ENCODE assay signal across 8 mouse cellular contexts in genomic region chr1:161224837-161225236, GRCm38 (mm10). TPM values are rescaled to one million over a fixed set of nuclear protein-coding genes. Genes with fewer than 3 reads are reported as not detected.
DNase-seq lines count a peak whose midpoint lies in the region; ATAC-seq and TF ChIP-seq lines count a peak whose summit lies in the region.
"Had no signal": no experiment of that assay in that cellular context is flagged by ENCODE, and none has a peak within 500 bp of the region (broad histone marks: within the 10 kb centered on the region; RNA-seq: fewer than 3 reads in every experiment).

No protein-coding gene starts in this region.

- no peaks in the 10 kb centered on the region for H3K27me3 ChIP-seq in hindbrain, embryonic 15.5 days
- no peaks in the 10 kb centered on the region for H3K27me3 ChIP-seq in hindbrain, embryonic 10.5 days (ENCODE audit: insufficient read depth, poor library complexity, severe bottlenecking)
- H3K27me3 ChIP-seq in CH12.LX (replicated peaks) = no peaks in the 10 kb centered on the region
- H3K27me3 ChIP-seq in midbrain, embryonic 10.5 days (ENCODE audit: low read depth, poor library complexity, severe bottlenecking) = no peaks in the 10 kb centered on the region
- H3K27me3 ChIP-seq: embryonic facial prominence, embryonic 15.5 days had no signal

- in situ Hi-C loops in CH12.LX (cut with MboI; ENCODE audit: low pct_ligation_motif_present, low pct_unique_long_range_greater_than_20kb, low sequenced_read_pairs) = no loop called here

- TF ChIP-seq RAD21 in CH12.LX (IDR thresholded peaks at IDR 0.05; ENCODE audit: low read depth, low read length) = no peak

- ATAC-seq in hindbrain, embryonic 15.5 days (ENCODE audit: low FRiP score, low read depth) = peak; percentile 71

- no peak for TF ChIP-seq CTCF in CH12.LX (conservative IDR thresholded peaks at IDR 0.05 in 1 of 2, IDR thresholded peaks at IDR 0.05 in 1 of 2; ENCODE audit: low read depth in 2 of 2, low read length in 2 of 2)
- no peak for TF ChIP-seq CTCF in brain, embryonic 14.5 days (IDR thresholded peaks at IDR 0.05; ENCODE audit: borderline replicate concordance, extremely low read depth, insufficient read depth, insufficient read length)

- H3K9me3 ChIP-seq in hindbrain, embryonic 15.5 days = no peaks in the 10 kb centered on the region
- no peaks in the 10 kb centered on the region for H3K9me3 ChIP-seq in hindbrain, embryonic 10.5 days
- H3K9me3 ChIP-seq in CH12.LX (replicated peaks; ENCODE audit: low read length) = no peaks in the 10 kb centered on the region
- no peaks in the 10 kb centered on the region for H3K9me3 ChIP-seq in midbrain, embryonic 10.5 days (replicated peaks)
- H3K9me3 ChIP-seq: embryonic facial prominence, embryonic 15.5 days had no signal

- H3K9ac ChIP-seq in hindbrain, embryonic 15.5 days = no peak overlapping the region
- H3K9ac ChIP-seq in CH12.LX (ENCODE audit: insufficient read depth, low read depth) = no peak overlapping the region
- H3K9ac ChIP-seq: embryonic facial prominence, embryonic 15.5 days had no signal

- DNase-seq in hindbrain, embryonic 10.5 days (ENCODE audit: low spot score) = no peak
- DNase-seq in CH12.LX (ENCODE audit: extremely low read depth) = peak; percentile 11
- peak; percentile 95 for DNase-seq in brain, embryonic 14.5 days (ENCODE audit: low read depth)
- DNase-seq in left cerebral cortex, postnatal 14 days (ENCODE audit: low spot score in 2 of 2) = peak; percentile 55 to 83
- no peak for DNase-seq in thymus, postnatal 10 days (ENCODE audit: low spot score in 2 of 2)
- DNase-seq in midbrain, embryonic 10.5 days (ENCODE audit: low spot score) = no peak

- dilution Hi-C loops in CH12.LX (cut with MboI; ENCODE audit: extremely low pct_ligation_motif_present, extremely low pct_unique_long_range_greater_than_20kb, low sequenced_read_pairs) = no loop called here

- H3K4me2 ChIP-seq in hindbrain, embryonic 15.5 days = no peak overlapping the region
- H3K4me2 ChIP-seq in CH12.LX (ENCODE audit: insufficient read depth, low read depth, poor library complexity, severe bottlenecking) = no peak overlapping the region
- H3K4me2 ChIP-seq: embryonic facial prominence, embryonic 15.5 days had no signal

- TF ChIP-seq POLR2A in CH12.LX (IDR thresholded peaks at IDR 0.05; ENCODE audit: low read depth, low read length) = no peak
- no peak for TF ChIP-seq POLR2A in brain, embryonic 14.5 days (IDR thresholded peaks at IDR 0.05; ENCODE audit: borderline replicate concordance, extremely low read depth, insufficient read depth, insufficient read length, poor library complexity, severe bottlenecking)

- intact Hi-C loops in left cerebral cortex, postnatal 14 days (cut with DNase I) = no loop called here

- H3K4me3 ChIP-seq in hindbrain, embryonic 15.5 days = no peak overlapping the region
- H3K4me3 ChIP-seq in hindbrain, embryonic 10.5 days = no peak overlapping the region
- no peak overlapping the region for H3K4me3 ChIP-seq in CH12.LX (replicated peaks in 1 of 3; ENCODE audit: low read depth in 2 of 3, low read length in 2 of 3, poor library complexity in 1 of 3)
- no peak overlapping the region for H3K4me3 ChIP-seq in midbrain, embryonic 10.5 days
- H3K4me3 ChIP-seq: embryonic facial prominence, embryonic 15.5 days had no signal

- no peaks in the 10 kb centered on the region for H3K4me1 ChIP-seq in hindbrain, embryonic 15.5 days (replicated peaks)
- 0 out of 2 replicates have a peak, but pooled peaks cover 3% of the 10 kb centered on the region for H3K4me1 ChIP-seq in hindbrain, embryonic 10.5 days (replicated peaks)
- peaks cover 0 to 11% of the 10 kb centered on the region in 2 experiments; a peak in 3 of 4 replicates for H3K4me1 ChIP-seq in CH12.LX (ENCODE audit: control insufficient read depth in 1 of 2, insufficient read depth in 2 of 2)
- peaks cover 8% of the 10 kb centered on the region; the same call in 1 of the 2 replicates for H3K4me1 ChIP-seq in midbrain, embryonic 10.5 days
- H3K4me1 ChIP-seq: embryonic facial prominence, embryonic 15.5 days had no signal

- H3K79me2 ChIP-seq in CH12.LX (replicated peaks; ENCODE audit: control insufficient read depth, extremely low read depth, insufficient read depth, poor library complexity, severe bottlenecking) = no peaks in the 10 kb centered on the region

- WGBS in hindbrain, embryonic 15.5 days = 36% methylated on average over 5 of the region's 5 CpGs
- WGBS in hindbrain, embryonic 10.5 days = 52% methylated on average over 5 of the region's 5 CpGs
- WGBS in midbrain, embryonic 10.5 days = 66% methylated on average over 5 of the region's 5 CpGs

- no peak overlapping the region for H3K27ac ChIP-seq in hindbrain, embryonic 15.5 days (replicated peaks)
- no peak overlapping the region for H3K27ac ChIP-seq in hindbrain, embryonic 10.5 days
- no peak overlapping the region for H3K27ac ChIP-seq in CH12.LX (ENCODE audit: insufficient read depth, low read depth)
- H3K27ac ChIP-seq in midbrain, embryonic 10.5 days (replicated peaks) = no peak overlapping the region
- H3K27ac ChIP-seq: embryonic facial prominence, embryonic 15.5 days had no signal

- H3K36me3 ChIP-seq in hindbrain, embryonic 15.5 days = no peaks in the 10 kb centered on the region
- H3K36me3 ChIP-seq in hindbrain, embryonic 10.5 days = no peaks in the 10 kb centered on the region
- H3K36me3 ChIP-seq in CH12.LX (replicated peaks in 1 of 2; ENCODE audit: control insufficient read depth in 1 of 2, insufficient read depth in 1 of 2, low read length in 1 of 2) = no peaks in the 10 kb centered on the region
- no peaks in the 10 kb centered on the region for H3K36me3 ChIP-seq in midbrain, embryonic 10.5 days
- H3K36me3 ChIP-seq: embryonic facial prominence, embryonic 15.5 days had no signal

- no peak for TF ChIP-seq EP300 in CH12.LX (IDR thresholded peaks at IDR 0.05; ENCODE audit: low read length)

TF ChIP-seq in CH12.LX, 34 proteins besides CTCF, POLR2A, EP300 and RAD21:
- TF ChIP-seq ZKSCAN1 (IDR thresholded peaks at IDR 0.05; ENCODE audit: borderline replicate concordance, low read depth, low read length) (no peak), CHD2 (IDR thresholded peaks at IDR 0.05; ENCODE audit: low read length) (no peak), MXI1 (IDR thresholded peaks at IDR 0.05; ENCODE audit: low read depth, low read length) (no peak), GABPA (IDR thresholded peaks at IDR 0.05; ENCODE audit: insufficient replicate concordance, low read depth, low read length) (no peak), SIN3A (IDR thresholded peaks at IDR 0.05; ENCODE audit: low read length) (no peak), CHD1 (IDR thresholded peaks at IDR 0.05; ENCODE audit: low read depth, low read length) (no peak), TBP (conservative IDR thresholded peaks at IDR 0.05; ENCODE audit: low read depth, low read length) (no peak), ZC3H11A (IDR thresholded peaks at IDR 0.05; ENCODE audit: low read depth, low read length) (no peak), ETS1 (conservative IDR thresholded peaks at IDR 0.05; ENCODE audit: low read depth, low read length) (no peak), ZNF384 (IDR thresholded peaks at IDR 0.05; ENCODE audit: low read depth, low read length) (no peak), NRF1 (IDR thresholded peaks at IDR 0.05; ENCODE audit: low read depth, low read length) (no peak), ELF1 (IDR thresholded peaks at IDR 0.05; ENCODE audit: low read depth, low read length) (no peak), POLR2AphosphoS2 (IDR thresholded peaks at IDR 0.05; ENCODE audit: low read depth, low read length) (no peak), JUND (conservative IDR thresholded peaks at IDR 0.05; ENCODE audit: low read depth, low read length) (no peak), SMC3 (IDR thresholded peaks at IDR 0.05; ENCODE audit: low read depth, low read length) (no peak), UBTF (IDR thresholded peaks at IDR 0.05; ENCODE audit: low read depth, low read length) (no peak), MAFK (IDR thresholded peaks at IDR 0.05; ENCODE audit: insufficient replicate concordance, low read length) (no peak), E2F4 (IDR thresholded peaks at IDR 0.05; ENCODE audit: insufficient replicate concordance, low read depth, low read length) (no peak), TCF12 (IDR thresholded peaks at IDR 0.05; ENCODE audit: low read depth, low read length) (no peak), RCOR1 (conservative IDR thresholded peaks at IDR 0.05; ENCODE audit: low read depth, low read length) (no peak)
TF ChIP-seq in CH12.LX: peak in this region for 0.

RNA-seq across cellular contexts. Expression of gene Prdx6, which starts 26.2 kb away (rescaled TPM):
- 170 and 181 TPM in 2 replicates for polyA plus RNA-seq in hindbrain, embryonic 15.5 days (2015; fragmentation: Nextera tagmentation; extraction: Ambion mirVana)
- 490 and 579 TPM in 2 replicates for polyA plus RNA-seq in hindbrain, embryonic 10.5 days (2016; fragmentation: Nextera tagmentation; extraction: Ambion mirVana)
- total RNA-seq in CH12.LX (2012; rRNA removed) (102 and 132 TPM in 2 replicates), CH12.LX (2014; rRNA removed) (232 and 244 TPM in 2 replicates)
- 264 and 277 TPM in 2 replicates for polyA plus RNA-seq in CH12.LX (2012; ENCODE audit: insufficient read length, low read depth)
- polyA plus RNA-seq in brain, embryonic 14.5 days (2012; rRNA removed) = 90.2 and 99.6 TPM in 2 replicates
- 100 to 1,000 TPM; 277 to 282 TPM for total RNA-seq in left cerebral cortex, postnatal 14 days (2021)
- 419 and 505 TPM in 2 replicates for polyA plus RNA-seq in midbrain, embryonic 10.5 days (2016; fragmentation: Nextera tagmentation; extraction: Ambion mirVana)

Comparison
In these comparisons a context has a peak if more than half of its experiments do, and no peak if none do; other contexts are left out.
1. DNase-seq: peak in CH12.LX (single experiment), brain, embryonic 14.5 days (single experiment) and left cerebral cortex, postnatal 14 days (2 of 2); none in hindbrain, embryonic 10.5 days (single experiment), thymus, postnatal 10 days (0 of 2) and midbrain, embryonic 10.5 days (single experiment).